Mouse (Mus musculus) ovary, adult 18-20 months (tissue): Measurements from ENCODE around the gene Stambpl1.
"Not testable (repeated sequence)": the region's sequence is repeated elsewhere in the genome, so short reads cannot be mapped to it uniquely, and the experiment has no call there.

ENCODE experiments used
- DNase-seq: peaks from one replicate; pipeline ENCODE4 v3.0.0; 2022; ENCODE audit warnings: low spot score, mixed read lengths

Stambpl1 gene

GRCm38 (mm10) chr19:34198901-34199300 lies 6.9 kb downstream of the Stambpl1 start:
- no peak for DNase-seq

GRCm38 (mm10) chr19:34199488-34199887 lies 7.5 kb downstream of the Stambpl1 start:
- DNase-seq = no peak

- no peak for DNase-seq
Observed at GRCm38 (mm10) chr19:34202668-34203067, 10.6 kb downstream of the Stambpl1 start.

- DNase-seq = not testable (repeated sequence)
Observed at GRCm38 (mm10) chr19:34206128-34206527, 14.1 kb downstream of the Stambpl1 start.

DNA sequence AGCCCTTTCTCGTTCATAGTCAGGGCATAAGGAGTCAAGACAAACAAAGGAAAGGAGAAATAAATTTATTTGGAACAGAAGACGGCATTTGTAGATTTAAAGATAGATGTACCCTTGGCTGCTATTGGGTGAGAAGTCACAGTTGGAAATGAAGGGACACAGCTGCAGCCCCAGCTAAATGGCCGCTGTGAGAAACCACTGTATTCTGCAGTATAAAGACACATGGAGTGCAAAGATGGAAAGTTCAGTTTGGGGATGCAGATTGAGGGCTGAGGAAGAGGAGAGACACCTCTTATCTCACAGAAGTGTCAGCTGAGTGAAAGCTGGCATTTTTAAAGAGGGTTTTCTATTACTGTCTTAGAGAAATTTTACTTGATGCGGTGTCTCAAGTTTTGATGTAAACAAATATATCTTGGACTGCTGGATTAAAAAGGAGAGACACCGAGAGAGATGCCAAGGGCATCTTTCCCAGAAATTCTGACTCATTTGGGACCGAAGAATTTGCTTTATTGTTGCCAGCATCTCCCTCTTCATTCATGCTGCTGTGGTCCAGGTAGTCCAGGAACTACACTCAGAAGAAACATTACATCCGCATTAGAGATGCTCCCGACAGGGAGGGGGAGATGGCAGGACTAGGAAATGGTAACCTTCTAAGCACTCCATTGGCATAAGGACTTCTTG lies 14.9 kb downstream of the Stambpl1 start:
- DNase-seq = no peak

DNA sequence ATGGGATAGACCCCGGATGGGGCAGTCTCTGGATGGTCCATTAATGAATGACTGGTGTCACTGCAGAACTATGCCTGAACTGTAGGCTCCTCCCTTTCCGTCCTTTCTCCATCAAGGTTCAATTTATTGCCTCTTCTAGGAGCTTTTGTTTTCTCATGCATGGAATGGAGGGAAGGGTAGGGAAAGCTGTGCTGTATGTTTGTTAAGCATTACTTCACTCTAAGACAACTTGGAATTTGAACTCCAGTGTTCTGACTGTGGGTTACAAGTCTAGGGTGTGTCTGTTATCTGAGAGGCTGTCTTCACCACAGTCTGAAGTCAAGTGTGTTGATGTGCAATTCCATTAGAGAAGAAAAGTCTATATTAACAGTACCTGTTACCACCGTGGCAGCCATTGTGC lies 17.0 kb downstream of the Stambpl1 start:
- DNase-seq = no peak

- no peak for DNase-seq
Observed at GRCm38 (mm10) chr19:34209930-34210581, 18.0 kb downstream of the Stambpl1 start.

DNA sequence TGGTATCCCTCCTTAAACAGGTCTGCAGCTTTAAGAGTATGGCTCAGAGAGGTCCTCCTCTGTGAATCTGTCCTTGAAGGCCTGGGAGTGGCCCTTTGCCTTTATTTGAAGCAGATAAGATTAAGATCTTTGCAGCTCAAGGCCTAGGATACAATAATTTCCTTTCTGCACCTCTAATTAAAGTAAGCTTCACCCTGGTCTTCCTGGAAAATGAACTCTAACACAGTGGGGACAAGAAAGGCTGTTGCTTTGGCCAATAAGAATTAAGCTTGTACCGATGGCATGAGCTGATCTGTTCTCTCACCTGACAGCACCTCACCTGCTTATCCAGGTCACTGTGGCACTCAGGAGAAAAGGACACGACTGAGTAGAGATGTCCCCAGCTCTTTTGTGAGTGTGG lies 18.8 kb downstream of the Stambpl1 start:
- no peak for DNase-seq

- no peak for DNase-seq
Observed at GRCm38 (mm10) chr19:34212489-34213250, 20.6 kb downstream of the Stambpl1 start.

GRCm38 (mm10) chr19:34213251-34213645 lies 21.2 kb downstream of the Stambpl1 start:
- no peak for DNase-seq

GRCm38 (mm10) chr19:34214136-34214535 lies 22.1 kb downstream of the Stambpl1 start:
- DNase-seq = peak; percentile 58

GRCm38 (mm10) chr19:34216956-34217355 lies 24.9 kb downstream of the Stambpl1 start:
- DNase-seq = no peak

DNA sequence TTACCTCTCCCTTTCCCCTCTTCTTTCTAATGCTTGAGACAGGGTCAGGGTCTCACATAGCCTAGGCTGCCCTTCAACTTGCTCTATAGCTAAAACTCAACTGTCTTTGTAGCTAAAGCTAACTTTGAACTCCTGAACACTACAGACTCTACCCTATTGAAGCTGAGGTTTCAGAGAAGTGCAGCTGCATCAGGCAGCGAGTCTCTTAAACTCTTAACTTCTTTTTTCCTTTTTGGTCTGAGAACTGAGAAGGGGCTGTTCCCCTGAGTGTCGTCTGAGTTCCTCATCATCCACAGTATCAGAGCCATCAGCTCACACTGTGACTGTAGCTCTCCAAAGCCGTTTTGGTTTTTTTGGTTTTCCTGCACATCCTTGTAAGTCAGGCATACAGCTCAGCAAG lies 25.7 kb downstream of the Stambpl1 start:
- no peak for DNase-seq

- DNase-seq = no peak
Observed at GRCm38 (mm10) chr19:34219260-34219968, 27.4 kb downstream of the Stambpl1 start.

DNA sequence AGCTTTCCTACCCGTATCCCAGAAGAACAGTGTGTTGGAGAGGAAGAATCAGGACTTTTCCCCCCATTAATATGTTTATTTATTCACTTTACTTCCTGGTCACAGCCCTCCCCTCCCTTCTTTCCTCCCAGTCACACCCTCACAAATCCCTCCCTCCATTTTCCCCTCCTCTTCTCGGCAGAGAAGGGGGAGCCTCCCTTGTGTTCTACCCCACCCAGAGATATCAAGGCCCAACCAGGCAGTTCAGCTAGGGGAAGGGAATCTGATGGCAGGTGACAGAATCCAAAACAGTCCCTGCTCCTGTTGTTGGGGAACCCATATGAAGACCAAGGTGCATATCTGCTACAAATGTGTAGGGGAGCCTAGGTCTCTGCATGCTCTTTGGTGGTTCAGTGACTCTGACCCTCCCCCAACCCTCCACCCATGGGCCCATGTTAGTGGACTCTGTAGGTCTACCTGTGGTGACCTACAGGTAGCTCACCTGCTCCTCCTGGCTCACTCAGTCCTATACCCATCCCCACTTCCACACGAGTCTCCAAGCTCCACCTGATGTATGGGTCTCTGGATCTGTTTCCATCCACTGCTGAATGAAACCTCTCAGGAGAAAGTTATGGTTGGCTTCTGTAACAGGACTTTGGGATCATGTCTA lies 28.8 kb downstream of the Stambpl1 start:
- no peak for DNase-seq

DNA sequence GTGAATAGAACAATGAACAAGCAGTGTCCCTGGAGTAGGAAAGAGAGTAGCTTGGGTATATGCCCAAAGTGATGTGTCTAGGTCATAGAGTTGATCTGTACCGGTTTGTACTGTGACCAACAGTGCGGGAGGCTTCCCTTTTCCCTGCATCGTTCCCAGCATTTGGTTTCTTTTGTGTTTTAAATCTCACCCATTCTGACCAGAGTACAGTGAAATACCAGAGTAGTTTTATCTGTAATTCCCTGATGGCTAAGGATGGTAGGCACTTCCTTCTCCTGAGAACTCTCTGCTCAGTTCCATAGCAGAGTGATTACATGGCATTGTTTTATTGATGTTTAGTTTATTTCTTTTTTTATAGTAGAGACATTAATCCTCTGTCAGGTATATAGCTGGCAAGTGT lies 30.8 kb downstream of the Stambpl1 start:
- no peak for DNase-seq

DNA sequence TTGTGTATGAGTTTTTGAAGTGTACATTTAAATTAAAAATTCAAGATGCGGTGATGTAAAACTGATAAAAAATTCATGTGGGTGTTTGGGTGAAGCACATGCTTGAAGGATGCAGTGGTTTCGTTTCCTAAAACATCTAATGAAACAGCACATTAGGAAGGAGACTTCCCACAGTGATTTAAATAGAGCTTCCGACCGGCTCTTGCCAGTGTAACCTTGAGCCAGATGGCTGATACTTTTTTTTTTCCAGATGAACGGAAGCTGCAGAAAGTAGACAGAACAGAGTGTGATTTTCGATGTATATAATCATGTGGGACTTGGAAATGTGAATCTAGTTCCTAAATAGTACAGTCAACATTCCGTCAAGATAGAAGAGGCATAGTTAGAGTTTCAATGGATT lies 39.6 kb downstream of the Stambpl1 start:
- DNase-seq = no peak

- no peak for DNase-seq
Observed at GRCm38 (mm10) chr19:34232326-34232725, 40.3 kb downstream of the Stambpl1 start.

- DNase-seq = peak; percentile 27
Observed at GRCm38 (mm10) chr19:34233944-34234343, 41.9 kb downstream of the Stambpl1 start.

GRCm38 (mm10) chr19:34236049-34236448 lies 44.0 kb downstream of the Stambpl1 start:
- no peak for DNase-seq

GRCm38 (mm10) chr19:34237746-34238145 lies 45.7 kb downstream of the Stambpl1 start:
- no peak for DNase-seq
